Mouse (Mus musculus): ENCODE results near the gene Gucy2d.
A peak's percentile ranks its signal among the peaks of the same experiment; 100 is the strongest.

The Gucy2d gene

GRCm38 (mm10) chr7:98489623-98490084, 49.4 kb downstream of the Gucy2d start:
- DNase-seq (ENCODE audit: low read depth, low spot score), result peak; percentile 78

GRCm38 (mm10) chr7:98490328-98490727, 50.1 kb downstream of the Gucy2d start:
- DNase-seq (ENCODE audit: low read depth, low spot score), result no peak

- no peak for DNase-seq (ENCODE audit: low read depth, low spot score)
Observed at GRCm38 (mm10) chr7:98490911-98491310, 50.7 kb downstream of the Gucy2d start.

DNA sequence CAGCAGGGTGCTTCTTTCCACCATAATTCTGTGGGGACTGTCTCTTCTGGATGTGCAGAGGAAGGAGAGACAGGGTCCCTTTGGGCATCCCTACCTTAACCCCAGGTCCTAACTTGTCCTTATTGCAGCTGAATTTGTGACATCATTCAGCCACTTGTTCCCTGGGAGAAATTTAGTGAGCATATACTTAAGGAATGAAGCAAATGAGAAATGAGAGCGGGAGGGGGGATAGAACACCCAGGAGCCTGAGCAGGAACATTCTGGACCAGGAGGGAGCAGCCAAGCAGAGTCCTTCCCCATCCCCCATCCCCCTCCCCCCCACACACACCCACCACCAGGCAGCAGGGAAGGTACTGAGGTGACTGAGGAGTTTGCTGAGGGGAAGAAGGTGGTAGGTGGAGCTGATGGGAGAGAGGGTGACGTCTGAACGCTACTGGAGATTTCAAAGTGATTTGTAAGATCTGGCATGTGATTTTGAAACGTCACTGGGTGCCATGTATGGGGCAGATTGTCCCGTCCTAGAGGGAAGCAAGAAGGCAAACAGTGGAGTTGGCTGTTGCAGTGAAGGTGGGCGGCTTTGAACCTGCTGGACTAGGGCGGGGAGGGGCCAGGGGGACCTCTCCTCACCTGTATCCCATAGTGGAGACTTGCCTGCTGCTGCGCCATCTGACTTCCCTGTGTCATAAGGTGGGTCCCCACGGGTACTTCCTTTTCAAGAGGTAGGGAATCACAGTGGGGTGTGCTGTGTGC, 51.4 kb downstream of the Gucy2d start:
- no peak for DNase-seq (ENCODE audit: low read depth, low spot score)

- DNase-seq (ENCODE audit: low read depth, low spot score), result no peak
Observed at GRCm38 (mm10) chr7:98492331-98492730, 52.1 kb downstream of the Gucy2d start.

DNA sequence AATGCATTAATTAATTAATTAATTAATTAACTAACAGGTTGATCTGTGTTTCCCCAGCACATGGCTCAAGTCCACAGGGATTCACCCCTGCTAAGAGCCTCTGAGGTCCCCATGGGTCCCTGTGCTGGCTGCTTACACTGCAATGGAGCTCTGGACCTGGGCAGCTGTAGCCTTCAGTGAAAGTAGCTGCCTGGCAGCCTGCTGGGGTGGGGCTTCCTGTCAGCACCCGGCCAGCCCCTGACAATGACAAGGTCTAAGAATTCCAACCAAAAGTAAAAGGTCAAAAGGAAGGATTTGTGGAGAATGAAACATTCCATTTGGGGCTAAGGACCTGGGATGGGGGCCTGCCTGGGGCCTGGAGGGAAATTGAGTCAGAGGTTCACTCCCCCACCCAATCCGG, 53.1 kb downstream of the Gucy2d start:
- DNase-seq (ENCODE audit: low read depth, low spot score), result no peak

DNA sequence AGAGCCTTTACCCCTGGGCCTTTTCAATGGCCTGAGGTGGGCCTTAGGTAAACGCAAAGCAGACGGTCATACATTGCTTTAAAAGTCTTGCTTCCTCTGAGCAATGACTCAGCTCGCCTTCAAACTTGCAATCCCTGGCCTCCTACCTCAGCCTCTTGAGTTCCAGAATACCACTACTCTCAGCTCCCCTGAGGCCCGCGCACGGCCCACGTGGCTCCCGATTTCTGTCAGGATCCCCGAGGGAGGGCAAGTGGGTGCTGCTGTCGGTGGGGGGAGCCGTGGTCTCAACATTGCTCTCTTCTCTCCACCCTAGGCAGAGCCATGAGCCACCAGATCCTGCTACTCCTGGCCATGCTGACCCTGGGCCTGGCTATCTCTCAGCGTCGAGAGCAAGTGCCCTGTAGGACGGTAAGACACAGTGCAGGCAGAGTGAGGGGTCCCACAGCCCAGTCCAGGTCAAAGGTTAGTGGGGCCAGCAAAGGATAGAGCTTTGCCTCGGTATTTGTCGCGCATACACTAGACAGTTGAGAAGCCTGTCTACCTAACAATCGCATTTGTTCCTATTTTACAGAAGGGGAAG, 53.8 kb downstream of the Gucy2d start:
- no peak for DNase-seq (ENCODE audit: low read depth, low spot score)

DNA sequence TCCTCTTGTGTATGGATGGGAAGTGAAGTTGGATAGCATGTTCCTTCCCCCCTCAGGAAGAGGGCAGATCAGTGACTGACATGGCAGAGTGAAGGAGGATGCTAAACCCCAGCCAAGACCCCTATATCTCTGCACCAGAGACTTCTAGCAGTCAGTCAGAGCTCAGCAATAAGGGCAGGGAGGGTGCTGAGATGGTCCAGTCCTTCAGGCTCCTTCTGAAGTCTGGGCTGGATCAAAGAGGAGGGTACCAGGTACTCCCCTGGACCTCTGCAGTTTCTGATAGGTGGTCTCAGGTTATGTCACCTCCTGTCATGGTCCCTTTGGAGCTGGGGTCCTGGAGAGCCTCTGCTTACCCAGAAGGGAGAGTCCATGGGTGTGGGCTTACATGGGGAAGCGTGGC, 55.4 kb downstream of the Gucy2d start:
- DNase-seq (ENCODE audit: low read depth, low spot score), result no peak

DNA sequence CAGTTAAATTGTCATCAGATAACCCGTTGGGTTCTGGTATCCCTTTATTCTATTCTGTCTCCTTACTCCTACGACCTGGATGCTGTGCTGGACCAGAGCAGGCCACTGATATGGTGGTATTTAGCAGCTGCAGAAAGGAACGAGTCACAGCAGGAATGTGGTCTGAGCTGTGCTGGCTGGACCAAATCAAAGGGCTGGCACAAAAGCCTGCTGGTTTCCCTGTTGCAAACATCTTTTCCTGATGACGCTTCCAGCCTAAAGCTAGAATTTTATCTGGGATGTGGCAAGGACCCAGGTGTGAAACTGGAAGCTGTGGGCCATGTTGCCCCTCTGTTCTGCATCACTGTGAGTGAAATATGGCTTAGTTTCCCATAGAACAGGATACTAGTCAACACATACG, 57.2 kb downstream of the Gucy2d start:
- DNase-seq (ENCODE audit: low read depth, low spot score), result no peak

DNA sequence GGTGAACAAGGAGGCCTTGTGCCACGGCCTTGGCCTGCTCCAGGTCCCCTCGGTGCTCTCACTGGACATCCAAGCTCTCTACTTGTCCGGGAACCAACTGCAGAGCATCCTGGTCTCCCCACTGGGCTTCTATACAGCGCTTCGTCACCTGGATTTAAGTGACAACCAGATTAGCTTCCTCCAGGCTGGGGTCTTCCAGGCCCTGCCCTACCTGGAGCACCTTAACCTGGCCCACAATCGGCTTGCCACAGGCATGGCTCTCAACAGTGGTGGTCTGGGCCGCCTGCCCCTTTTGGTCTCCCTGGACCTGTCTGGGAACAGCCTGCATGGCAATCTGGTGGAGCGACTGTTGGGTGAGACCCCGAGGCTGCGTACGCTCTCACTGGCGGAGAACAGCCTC, 57.9 kb downstream of the Gucy2d start:
- no peak for DNase-seq (ENCODE audit: low read depth, low spot score)

DNA sequence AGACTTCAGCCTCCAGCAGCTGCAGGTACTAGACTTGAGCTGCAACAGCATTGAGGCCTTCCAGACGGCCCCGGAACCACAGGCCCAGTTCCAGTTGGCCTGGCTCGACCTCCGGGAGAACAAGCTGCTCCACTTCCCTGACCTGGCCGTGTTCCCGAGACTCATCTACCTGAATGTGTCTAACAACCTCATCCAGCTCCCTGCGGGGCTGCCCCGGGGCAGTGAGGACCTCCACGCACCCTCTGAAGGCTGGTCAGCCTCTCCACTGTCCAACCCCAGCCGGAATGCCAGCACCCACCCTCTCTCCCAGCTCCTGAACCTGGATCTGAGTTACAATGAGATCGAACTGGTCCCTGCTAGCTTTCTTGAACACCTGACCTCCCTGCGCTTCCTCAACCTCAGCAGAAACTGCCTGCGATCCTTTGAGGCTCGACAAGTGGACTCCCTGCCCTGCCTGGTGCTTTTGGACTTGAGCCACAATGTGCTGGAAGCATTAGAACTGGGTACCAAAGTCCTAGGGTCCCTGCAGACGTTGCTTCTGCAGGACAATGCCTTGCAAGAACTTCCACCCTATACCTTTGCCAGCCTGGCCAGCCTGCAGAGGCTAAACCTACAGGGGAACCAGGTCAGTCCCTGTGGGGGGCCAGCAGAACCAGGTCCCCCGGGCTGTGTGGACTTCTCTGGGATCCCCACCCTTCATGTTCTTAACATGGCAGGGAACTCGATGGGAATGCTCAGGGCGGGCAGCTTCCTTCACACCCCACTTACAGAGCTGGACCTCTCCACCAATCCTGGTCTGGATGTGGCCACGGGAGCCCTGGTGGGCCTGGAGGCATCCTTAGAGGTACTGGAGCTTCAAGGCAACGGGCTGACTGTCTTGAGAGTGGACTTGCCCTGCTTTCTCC, 58.7 kb downstream of the Gucy2d start:
- no peak for DNase-seq (ENCODE audit: low read depth, low spot score)

DNA sequence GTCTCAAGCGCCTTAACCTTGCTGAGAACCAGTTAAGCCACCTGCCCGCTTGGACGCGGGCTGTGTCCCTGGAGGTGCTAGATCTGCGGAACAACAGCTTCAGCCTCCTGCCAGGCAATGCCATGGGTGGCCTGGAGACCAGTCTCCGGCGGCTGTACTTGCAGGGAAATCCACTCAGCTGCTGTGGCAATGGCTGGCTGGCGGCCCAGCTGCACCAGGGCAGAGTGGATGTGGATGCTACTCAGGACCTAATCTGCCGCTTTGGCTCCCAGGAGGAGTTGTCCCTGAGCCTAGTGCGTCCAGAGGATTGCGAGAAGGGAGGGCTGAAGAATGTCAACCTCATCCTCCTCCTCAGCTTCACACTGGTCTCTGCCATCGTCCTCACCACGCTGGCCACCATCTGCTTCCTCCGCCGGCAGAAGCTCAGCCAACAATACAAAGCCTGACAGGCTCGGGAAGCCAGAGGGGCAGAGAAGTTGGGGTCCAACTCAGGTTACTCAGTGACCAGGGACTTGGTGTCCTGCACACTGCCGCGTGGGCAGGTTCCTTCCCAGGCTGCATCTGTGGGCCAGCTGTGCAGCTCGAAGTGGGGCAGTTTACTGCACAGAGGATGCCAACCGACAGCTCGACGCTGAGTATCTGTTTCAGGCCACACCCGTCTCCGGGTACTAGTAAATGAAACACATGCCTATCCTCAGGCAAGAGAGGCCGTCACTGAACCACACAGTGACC, 59.5 kb downstream of the Gucy2d start:
- peak; percentile 69 for DNase-seq (ENCODE audit: low read depth, low spot score)

GRCm38 (mm10) chr7:98500470-98500869, 60.3 kb downstream of the Gucy2d start:
- no peak for DNase-seq (ENCODE audit: low read depth, low spot score)

- no peak for DNase-seq (ENCODE audit: low read depth, low spot score)
Observed at GRCm38 (mm10) chr7:98501078-98501477, 60.9 kb downstream of the Gucy2d start.

DNA sequence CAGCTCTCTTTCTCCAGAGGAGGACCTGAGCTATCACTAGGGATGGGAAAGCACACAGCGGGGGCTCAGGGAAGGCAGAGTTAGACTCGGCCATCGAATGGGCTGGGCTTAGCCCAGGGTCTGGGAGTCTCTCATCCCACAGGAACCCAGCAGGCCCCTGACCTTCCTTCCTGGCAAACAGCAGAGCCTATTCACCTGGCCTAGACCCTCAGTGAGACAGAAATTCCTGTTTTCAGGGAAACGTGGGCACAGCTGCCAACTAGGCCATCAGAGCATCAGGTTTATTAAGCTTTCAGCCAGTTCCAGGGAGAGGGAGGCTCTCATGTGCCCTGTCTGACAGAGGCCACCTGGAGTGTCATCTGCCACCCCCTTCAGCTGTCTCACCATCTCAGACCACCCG, 62.7 kb downstream of the Gucy2d start:
- no peak for DNase-seq (ENCODE audit: low read depth, low spot score)

DNA sequence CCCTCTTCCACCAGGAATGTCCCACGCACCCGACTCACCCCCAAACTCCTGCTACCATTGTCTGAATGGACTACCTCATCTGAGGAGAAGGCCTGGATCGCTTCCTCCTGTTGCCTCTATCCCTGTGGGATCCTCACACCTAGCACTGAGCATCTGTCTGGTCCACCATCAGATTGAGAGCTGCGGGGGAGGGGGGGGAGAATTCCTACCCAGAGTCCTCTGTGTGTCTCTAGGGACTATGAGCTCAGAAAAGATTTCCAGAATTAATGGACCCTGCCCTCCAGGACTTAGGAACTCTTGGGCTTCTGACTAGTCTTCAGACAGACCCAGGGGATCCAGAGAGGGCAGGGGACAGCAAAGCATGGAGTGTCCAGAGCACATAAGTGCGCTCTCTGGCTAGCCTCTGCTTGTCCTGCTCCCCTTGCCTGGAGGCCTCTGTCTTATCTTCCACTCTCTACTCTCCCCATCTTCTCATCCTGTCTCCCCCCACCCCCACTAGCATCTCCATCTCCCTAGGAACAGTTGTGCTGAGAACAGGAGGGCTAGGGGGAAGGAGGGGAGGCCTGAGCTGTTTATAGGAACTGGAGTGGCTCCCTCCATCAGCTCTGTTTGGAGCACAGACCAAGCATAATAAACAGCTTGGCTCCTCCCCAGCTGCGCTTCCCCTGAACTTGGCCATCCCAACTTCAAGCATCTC, 63.9 kb downstream of the Gucy2d start:
- DNase-seq (ENCODE audit: low read depth, low spot score), result no peak

- DNase-seq (ENCODE audit: low read depth, low spot score), result no peak
Observed at GRCm38 (mm10) chr7:98504726-98505314, 64.6 kb downstream of the Gucy2d start.

GRCm38 (mm10) chr7:98505664-98506063, 65.4 kb downstream of the Gucy2d start:
- no peak for DNase-seq (ENCODE audit: low read depth, low spot score)

- no peak for DNase-seq (ENCODE audit: low read depth, low spot score)
Observed at GRCm38 (mm10) chr7:98510961-98511958, 71.0 kb downstream of the Gucy2d start.
